Mouse (Mus musculus): ENCODE measurements around the gene Padi2. TPM values are rescaled to one million over a fixed set of nuclear protein-coding genes. Genes with fewer than 3 reads are reported as not detected.

The Padi2 gene
- total RNA-seq, 2 experiments from 2014 or later: 0.60 to 0.83 TPM

GRCm38 (mm10) chr4:140960781-140961466 lies 54.8 kb downstream of the Padi2 start, which contains the start of gene Sdhb:
Sdhb (plus strand) TSS chr4:140961203.
- DNase-seq: peak; percentile 97

GRCm38 (mm10) chr4:140961467-140962206 lies 55.5 kb downstream of the Padi2 start:
- no peak for DNase-seq

GRCm38 (mm10) chr4:140962207-140962909 lies 56.2 kb downstream of the Padi2 start:
- no peak for DNase-seq

- DNase-seq: peak; percentile 66
Observed at GRCm38 (mm10) chr4:140962950-140963349, 56.8 kb downstream of the Padi2 start.

- DNase-seq: no peak
Observed at GRCm38 (mm10) chr4:140963941-140964597, 57.9 kb downstream of the Padi2 start.

GRCm38 (mm10) chr4:140964620-140965019 lies 58.5 kb downstream of the Padi2 start:
- DNase-seq: peak; percentile 80

GRCm38 (mm10) chr4:140967386-140968159 lies 61.4 kb downstream of the Padi2 start:
- no peak for DNase-seq

- no peak for DNase-seq
Observed at GRCm38 (mm10) chr4:140971691-140972090, 65.5 kb downstream of the Padi2 start.

GRCm38 (mm10) chr4:140974408-140974807 lies 68.3 kb downstream of the Padi2 start:
- DNase-seq: no peak

GRCm38 (mm10) chr4:140975356-140975755 lies 69.2 kb downstream of the Padi2 start:
- DNase-seq: no peak

GRCm38 (mm10) chr4:140977278-140977677 lies 71.1 kb downstream of the Padi2 start:
- DNase-seq: no peak

GRCm38 (mm10) chr4:140977886-140978692 lies 71.9 kb downstream of the Padi2 start:
- DNase-seq: no peak

- no peak for DNase-seq
Observed at GRCm38 (mm10) chr4:140981605-140982004, 75.5 kb downstream of the Padi2 start.

GRCm38 (mm10) chr4:140982808-140983207 lies 76.7 kb downstream of the Padi2 start:
- DNase-seq: no peak

GRCm38 (mm10) chr4:140983442-140983841 lies 77.3 kb downstream of the Padi2 start:
- DNase-seq: peak; percentile 54

- no peak for DNase-seq
Observed at GRCm38 (mm10) chr4:140984544-140984943, 78.4 kb downstream of the Padi2 start.

GRCm38 (mm10) chr4:140986024-140986710 lies 80.0 kb downstream of the Padi2 start:
- no peak for DNase-seq

GRCm38 (mm10) chr4:140986711-140987395 lies 80.7 kb downstream of the Padi2 start, which contains the start of gene Atp13a2:
Atp13a2 (plus strand) TSS chr4:140986873.
- peak; percentile 91 for DNase-seq

- DNase-seq: no peak
Observed at GRCm38 (mm10) chr4:140987476-140987875, 81.3 kb downstream of the Padi2 start.
